Mouse (Mus musculus) stomach, postnatal 0 days (tissue): ENCODE measurements at regions not wholly inside any gene's neighbourhood (a gene's known extent, or its start where the extent isn't known, plus 50 kb on each side); places are given as distances from the start of the nearest gene placed in this dataset.

Source experiments
- ATAC-seq: fragments of 200-750 bp; cut with Nextera tagmentation; 2 replicates; pipeline ENCODE4 v1.8.0; 2017; ENCODE audit not compliant: low FRiP score, low TSS enrichment
- DNase-seq: peaks from one replicate; pipeline ENCODE4 v3.0.0-alpha.2; 2016; ENCODE audit warnings: low spot score
- H3K27ac ChIP-seq: fragments of 300-500 bp; sonication (generic); replicated peaks from 2 replicates; pipeline ENCODE4 v1.5.1; 2014; ENCODE audit warnings: mild to moderate bottlenecking, control low read depth
- H3K27me3 ChIP-seq: fragments of 300-500 bp; sonication (generic); 2 replicates; pipeline ENCODE4 v1.6.1; 2014; ENCODE audit warnings: low read length; ENCODE audit not compliant: control insufficient read depth, insufficient read depth
- H3K36me3 ChIP-seq: fragments of 300-500 bp; sonication (generic); 2 replicates; pipeline ENCODE4 v1.6.1; 2014; ENCODE audit warnings: low read length, mixed read lengths; ENCODE audit not compliant: control insufficient read depth, insufficient read depth
- H3K4me1 ChIP-seq: fragments of 300-500 bp; sonication (generic); replicated peaks from 2 replicates; pipeline ENCODE4 v1.6.1; 2014; ENCODE audit warnings: antibody characterized with exemption; ENCODE audit not compliant: control insufficient read depth, insufficient read depth
- H3K4me2 ChIP-seq: fragments of 300-500 bp; sonication (generic); replicated peaks from 2 replicates; pipeline ENCODE4 v1.6.1; 2014; ENCODE audit warnings: low read depth, mild to moderate bottlenecking, control low read depth, moderate library complexity
- H3K4me3 ChIP-seq: fragments of 300-500 bp; sonication (generic); 2 replicates; pipeline ENCODE4 v1.5.1; 2014; ENCODE audit warnings: low read depth, low read length, control low read depth
- H3K9ac ChIP-seq: fragments of 300-500 bp; sonication (generic); 2 replicates; pipeline ENCODE4 v1.6.1; 2014; ENCODE audit warnings: mild to moderate bottlenecking, low read length, control low read depth, mixed read lengths
- H3K9me3 ChIP-seq: fragments of 300-500 bp; sonication (generic); 2 replicates; pipeline ENCODE4 v1.6.1; 2016; ENCODE audit warnings: low read length; ENCODE audit not compliant: control insufficient read depth
- CTCF ChIP-seq: IDR thresholded peaks from 2 replicates; pipeline ENCODE4 v1.5.1; 2016; ENCODE audit warnings: antibody characterized with exemption, low read depth, mild to moderate bottlenecking, moderate library complexity
- EP300 ChIP-seq: optimal IDR thresholded peaks from 2 replicates; pipeline ENCODE3; 2016; ENCODE audit warnings: antibody characterized with exemption
- WGBS: fragments of 180-500 bp; shearing (Covaris S2); extraction: QIAGEN DNeasy Blood & Tissue Kit; methylation state at CpG from one replicate; pipeline ENCODE4 v1.1.7; 2014; 5-methylcytosine and 5-hydroxymethylcytosine counted together

DNA sequence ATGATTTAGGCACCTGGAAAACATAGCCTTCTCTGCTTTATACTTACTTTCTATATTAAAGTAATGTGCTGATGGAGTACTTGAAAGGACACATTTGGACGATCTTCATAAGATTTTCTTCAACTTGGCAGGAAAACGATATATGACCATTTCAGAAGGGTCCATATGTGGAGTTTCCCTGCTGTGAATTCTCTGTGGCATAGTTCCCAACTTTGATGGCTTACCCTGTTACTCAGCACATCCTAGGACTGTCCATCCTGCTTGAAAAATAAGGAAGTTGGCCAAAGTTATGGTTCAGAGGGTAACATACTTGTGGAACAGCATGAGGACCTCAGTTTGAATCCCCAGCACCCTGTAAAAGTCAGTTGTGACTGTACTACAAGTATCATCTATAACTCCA, 109.2 kb upstream of the Pbx1 start:
- H3K4me3 ChIP-seq: no peak overlapping the region
- no peak overlapping the region for H3K27ac ChIP-seq
- no peak for DNase-seq
- no peaks in the 10 kb centered on the region for H3K4me1 ChIP-seq
- no peak overlapping the region for H3K9ac ChIP-seq
- H3K9me3 ChIP-seq: no peaks in the 10 kb centered on the region
- no peak for TF ChIP-seq CTCF
- no peak for TF ChIP-seq EP300
- H3K4me2 ChIP-seq: no peak overlapping the region
- H3K36me3 ChIP-seq: no peaks in the 10 kb centered on the region
- no peak for ATAC-seq
- 66% methylated on average over 2 of the region's 2 CpGs for WGBS
- H3K27me3 ChIP-seq: no peaks in the 10 kb centered on the region

- Histone ChIP-seq H3K4me3 (no peak overlapping the region), H3K9me3 (no peaks in the 10 kb centered on the region), H3K4me2 (no peak overlapping the region), H3K9ac (no peak overlapping the region), H3K36me3 (no peaks in the 10 kb centered on the region), H3K4me1 (no peaks in the 10 kb centered on the region), H3K27me3 (no peaks in the 10 kb centered on the region), H3K27ac (no peak overlapping the region)
- no peak for ATAC-seq
- 70% methylated on average over 6 of the region's 6 CpGs for WGBS
- no peak for TF ChIP-seq EP300
- no peak for TF ChIP-seq CTCF
- DNase-seq: no peak
Measured at GRCm38 (mm10) chr1:168518087-168518486, 86.0 kb upstream of the Pbx1 start.

DNA sequence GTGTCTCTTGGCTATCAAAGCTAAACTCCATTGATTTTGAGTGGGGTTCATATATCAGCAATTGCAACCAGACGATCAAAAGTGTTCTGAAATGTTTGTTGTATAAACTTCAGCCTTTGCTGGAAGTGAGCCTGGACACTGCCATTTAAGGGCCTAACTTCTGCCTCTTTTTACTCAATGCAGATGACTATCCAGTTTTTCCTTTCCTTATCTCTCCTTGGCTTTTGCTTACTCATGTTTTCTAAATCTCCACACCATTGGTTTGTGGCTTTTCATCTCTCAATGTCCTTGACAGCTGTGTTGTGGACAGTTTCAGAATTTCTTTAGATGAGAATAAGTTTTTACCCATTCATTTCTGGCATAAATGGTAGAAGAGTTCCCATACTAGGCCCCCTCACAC, 74.3 kb upstream of the Pbx1 start:
- no peak overlapping the region for H3K9ac ChIP-seq
- no peak for DNase-seq
- no peak overlapping the region for H3K27ac ChIP-seq
- H3K4me2 ChIP-seq: no peak overlapping the region
- 42% methylated on average over 1 of the region's 1 CpGs for WGBS
- no peaks in the 10 kb centered on the region for H3K9me3 ChIP-seq
- no peak overlapping the region for H3K4me3 ChIP-seq
- H3K36me3 ChIP-seq: no peaks in the 10 kb centered on the region
- TF ChIP-seq CTCF (no peak), EP300 (no peak)
- H3K27me3 ChIP-seq: no peaks in the 10 kb centered on the region
- H3K4me1 ChIP-seq: no peaks in the 10 kb centered on the region
- ATAC-seq: no peak

DNA sequence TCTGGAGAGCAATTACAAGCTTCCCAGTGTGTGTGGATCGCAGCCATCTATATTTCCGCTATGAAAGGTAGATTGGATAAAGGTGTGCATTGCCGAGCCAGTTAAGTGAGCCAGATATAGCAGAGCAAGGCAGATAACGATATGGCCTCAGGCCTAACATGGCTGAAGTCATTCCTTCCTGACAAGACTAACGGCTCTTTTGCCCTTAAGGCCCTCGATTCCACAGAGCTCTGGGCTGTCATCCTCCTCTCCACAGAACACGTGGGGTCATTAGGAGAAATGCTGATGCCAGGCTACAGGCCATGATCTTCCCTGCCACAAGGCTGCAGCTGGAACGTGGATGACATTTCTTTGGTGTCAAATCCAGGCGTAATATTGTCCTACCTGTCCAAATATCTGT, 72.7 kb upstream of the Pbx1 start:
- no peak for DNase-seq
- H3K9me3 ChIP-seq: no peaks in the 10 kb centered on the region
- no peaks in the 10 kb centered on the region for H3K4me1 ChIP-seq
- no peaks in the 10 kb centered on the region for H3K36me3 ChIP-seq
- no peak overlapping the region for H3K4me3 ChIP-seq
- no peaks in the 10 kb centered on the region for H3K27me3 ChIP-seq
- ATAC-seq: no peak
- H3K4me2 ChIP-seq: no peak overlapping the region
- WGBS: 70% methylated on average over 9 of the region's 9 CpGs
- H3K9ac ChIP-seq: no peak overlapping the region
- no peak overlapping the region for H3K27ac ChIP-seq
- no peak for TF ChIP-seq EP300
- TF ChIP-seq CTCF: no peak

DNA sequence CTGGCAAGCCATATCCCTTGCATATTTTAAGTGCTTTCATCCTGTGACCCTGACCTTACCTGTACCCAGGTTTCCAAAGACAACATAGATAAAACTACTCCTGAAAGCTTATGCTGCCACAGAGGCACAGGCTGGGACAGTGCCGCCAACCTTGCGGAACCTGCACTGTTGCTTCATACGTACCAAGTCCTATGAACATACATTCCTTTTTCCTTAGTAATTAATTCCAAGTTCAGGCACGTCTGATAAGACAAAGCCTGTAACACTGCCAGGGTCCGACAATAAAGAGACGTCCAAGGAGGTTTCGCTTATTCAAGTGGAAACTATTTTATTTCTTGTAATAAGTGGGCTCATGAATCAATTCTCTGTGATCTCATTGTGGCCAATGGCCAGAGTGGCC, 70.2 kb upstream of the Pbx1 start:
- Histone ChIP-seq H3K4me1 (no peaks in the 10 kb centered on the region), H3K9ac (no peak overlapping the region), H3K4me3 (no peak overlapping the region), H3K27me3 (no peaks in the 10 kb centered on the region), H3K27ac (no peak overlapping the region), H3K4me2 (no peak overlapping the region), H3K9me3 (no peaks in the 10 kb centered on the region), H3K36me3 (no peaks in the 10 kb centered on the region)
- DNase-seq (peak; percentile 22), ATAC-seq (peak; percentile 64)
- WGBS: 31% methylated on average over 7 of the region's 7 CpGs
- TF ChIP-seq CTCF: no peak
- TF ChIP-seq EP300: no peak

- DNase-seq: no peak
- no peak overlapping the region for H3K4me3 ChIP-seq
- H3K27me3 ChIP-seq: no peaks in the 10 kb centered on the region
- H3K36me3 ChIP-seq: no peaks in the 10 kb centered on the region
- H3K4me1 ChIP-seq: no peaks in the 10 kb centered on the region
- H3K9me3 ChIP-seq: no peaks in the 10 kb centered on the region
- no peak overlapping the region for H3K27ac ChIP-seq
- 21% methylated on average over 4 of the region's 4 CpGs for WGBS
- TF ChIP-seq CTCF (no peak), EP300 (no peak)
- no peak for ATAC-seq
- H3K9ac ChIP-seq: no peak overlapping the region
- no peak overlapping the region for H3K4me2 ChIP-seq
Measured at GRCm38 (mm10) chr1:168501375-168502169, 69.5 kb upstream of the Pbx1 start.
